Mouse (Mus musculus): ENCODE measurements around the gene Sirt6.

Gene Sirt6

GRCm38 (mm10) chr10:81623441-81623840, 4.2 kb downstream of the Sirt6 start:
- no peak for DNase-seq

GRCm38 (mm10) chr10:81620786-81621185, 6.8 kb downstream of the Sirt6 start:
- DNase-seq, result no peak

- no peak for DNase-seq
These were observed 7.6 kb downstream of the Sirt6 start for GRCm38 (mm10) chr10:81619976-81620375.

GRCm38 (mm10) chr10:81615486-81615885, 12.1 kb downstream of the Sirt6 start:
- no peak for DNase-seq

GRCm38 (mm10) chr10:81612779-81613178, 14.8 kb downstream of the Sirt6 start:
- no peak for DNase-seq

GRCm38 (mm10) chr10:81608308-81608707, 19.3 kb downstream of the Sirt6 start:
- no peak for DNase-seq

- DNase-seq, result peak; percentile 97 to 99
These were observed 21.4 kb downstream of the Sirt6 start, which contains the start of gene BC025920 for GRCm38 (mm10) chr10:81605974-81606751. BC025920 (plus strand) TSS chr10:81606270.

- no peak for DNase-seq
These were observed 22.0 kb downstream of the Sirt6 start for GRCm38 (mm10) chr10:81605666-81605973.

GRCm38 (mm10) chr10:81604968-81605665, 22.5 kb downstream of the Sirt6 start:
- DNase-seq, result peak; percentile 90

GRCm38 (mm10) chr10:81604019-81604967, 23.3 kb downstream of the Sirt6 start:
- DNase-seq, result peak in 1 of 2 experiments; percentile 45

- peak; percentile 7 to 52 for DNase-seq
These were observed 24.9 kb downstream of the Sirt6 start for GRCm38 (mm10) chr10:81602741-81603151.

GRCm38 (mm10) chr10:81601396-81601905, 26.1 kb downstream of the Sirt6 start:
- no peak for DNase-seq

GRCm38 (mm10) chr10:81600738-81601203, 26.8 kb downstream of the Sirt6 start, which contains the start of gene Tle6:
Tle6 (minus strand) TSS chr10:81601073.
- DNase-seq, result peak; percentile 97 to 98

GRCm38 (mm10) chr10:81600096-81600495, 27.5 kb downstream of the Sirt6 start:
- DNase-seq, result no peak

GRCm38 (mm10) chr10:81599630-81600029, 28.0 kb downstream of the Sirt6 start:
- no peak for DNase-seq

GRCm38 (mm10) chr10:81598871-81599270, 28.7 kb downstream of the Sirt6 start:
- DNase-seq, result no peak

- no peak for DNase-seq
These were observed 29.3 kb downstream of the Sirt6 start for GRCm38 (mm10) chr10:81598342-81598741.

GRCm38 (mm10) chr10:81597137-81597950, 30.3 kb downstream of the Sirt6 start:
- DNase-seq, result peak; percentile 32 to 68

- peak in 1 of 2 experiments; percentile 40 for DNase-seq
These were observed 31.0 kb downstream of the Sirt6 start for GRCm38 (mm10) chr10:81596611-81597010.

GRCm38 (mm10) chr10:81595599-81595998, 32.0 kb downstream of the Sirt6 start:
- peak in 1 of 2 experiments; percentile 36 for DNase-seq

- no peak for DNase-seq
These were observed 33.7 kb downstream of the Sirt6 start for GRCm38 (mm10) chr10:81593935-81594334.

GRCm38 (mm10) chr10:81593223-81593622, 34.4 kb downstream of the Sirt6 start:
- no peak for DNase-seq
